Mouse (Mus musculus): ENCODE data around the gene Chn2. TPM values are rescaled to one million over a fixed set of nuclear protein-coding genes. Genes with fewer than 3 reads are reported as not detected.

Chn2 gene
- polyA plus RNA-seq, 1 experiment: 9.5 TPM

GRCm38 (mm10) chr6:54325246-54325885 is 286.0 kb downstream of the Chn2 start, which contains the start of gene Prr15:
Gene Prr15 (plus strand): TSS chr6:54325835.
- Histone ChIP-seq H3K4me1 (peaks cover 64% of the 10 kb centered on the region), H3K4me3 (replicated peaks) (peak within 1 kb of the TSS; percentile 90), H3K9me3 (no peaks in the 10 kb centered on the region), H3K36me3 (replicated peaks; ENCODE audit: low read length) (no peaks in the 10 kb centered on the region), H3K27me3 (replicated peaks) (peaks cover 35% of the 10 kb centered on the region)
- TF ChIP-seq GATA1 (IDR thresholded peaks at IDR 0.05; ENCODE audit: borderline replicate concordance, low read length): no peak
- no peak for TF ChIP-seq FLI1 (IDR thresholded peaks at IDR 0.05; ENCODE audit: low read length)

- Histone ChIP-seq H3K4me1 (peaks cover 58% of the 10 kb centered on the region), H3K9me3 (no peaks in the 10 kb centered on the region), H3K27me3 (replicated peaks) (peaks cover 35% of the 10 kb centered on the region), H3K36me3 (replicated peaks; ENCODE audit: low read length) (no peaks in the 10 kb centered on the region), H3K4me3 (replicated peaks) (peak overlapping the region; percentile 90)
- no peak for TF ChIP-seq FLI1 (IDR thresholded peaks at IDR 0.05; ENCODE audit: low read length)
- no peak for TF ChIP-seq GATA1 (IDR thresholded peaks at IDR 0.05; ENCODE audit: borderline replicate concordance, low read length)
These were observed 287.6 kb downstream of the Chn2 start for GRCm38 (mm10) chr6:54326671-54327625.

- Histone ChIP-seq H3K27me3 (replicated peaks) (peaks cover 34% of the 10 kb centered on the region), H3K4me3 (replicated peaks) (peak overlapping the region; percentile 90)
These were observed 288.3 kb downstream of the Chn2 start for GRCm38 (mm10) chr6:54327626-54328003.

GRCm38 (mm10) chr6:54328783-54329182 is 289.4 kb downstream of the Chn2 start:
- Histone ChIP-seq H3K4me1 (peaks cover 66% of the 10 kb centered on the region), H3K36me3 (replicated peaks; ENCODE audit: low read length) (no peaks in the 10 kb centered on the region), H3K9me3 (no peaks in the 10 kb centered on the region), H3K27me3 (replicated peaks) (peaks cover 33% of the 10 kb centered on the region), H3K4me3 (replicated peaks) (peak overlapping the region; percentile 64)
- TF ChIP-seq FLI1 (IDR thresholded peaks at IDR 0.05; ENCODE audit: low read length) (no peak), GATA1 (IDR thresholded peaks at IDR 0.05; ENCODE audit: borderline replicate concordance, low read length) (no peak)

More at GRCm38 (mm10) chr6:54327626-54328003, 288.3 kb downstream of the Chn2 start:
- Histone ChIP-seq H3K36me3 (replicated peaks; ENCODE audit: low read length) (no peaks in the 10 kb centered on the region), H3K9me3 (no peaks in the 10 kb centered on the region), H3K4me1 (peaks cover 58% of the 10 kb centered on the region)
- TF ChIP-seq FLI1 (IDR thresholded peaks at IDR 0.05; ENCODE audit: low read length): no peak
- no peak for TF ChIP-seq GATA1 (IDR thresholded peaks at IDR 0.05; ENCODE audit: borderline replicate concordance, low read length)

GRCm38 (mm10) chr6:54329598-54329997 is 290.2 kb downstream of the Chn2 start:
- Histone ChIP-seq H3K4me1 (peaks cover 66% of the 10 kb centered on the region), H3K27me3 (replicated peaks) (peaks cover 29% of the 10 kb centered on the region), H3K9me3 (no peaks in the 10 kb centered on the region), H3K36me3 (replicated peaks; ENCODE audit: low read length) (no peaks in the 10 kb centered on the region), H3K4me3 (replicated peaks) (no peak overlapping the region)
- no peak for TF ChIP-seq FLI1 (IDR thresholded peaks at IDR 0.05; ENCODE audit: low read length)
- TF ChIP-seq GATA1 (IDR thresholded peaks at IDR 0.05; ENCODE audit: borderline replicate concordance, low read length): no peak

- peaks cover 33% of the 10 kb centered on the region for H3K27me3 ChIP-seq (replicated peaks)
- H3K4me1 ChIP-seq: peaks cover 61% of the 10 kb centered on the region
- no peak for TF ChIP-seq GATA1 (IDR thresholded peaks at IDR 0.05; ENCODE audit: borderline replicate concordance, low read length)
- TF ChIP-seq FLI1 (IDR thresholded peaks at IDR 0.05; ENCODE audit: low read length): no peak
- no peaks in the 10 kb centered on the region for H3K36me3 ChIP-seq (replicated peaks; ENCODE audit: low read length)
- H3K9me3 ChIP-seq: 0 out of 2 replicates have a peak, but pooled peaks cover 2% of the 10 kb centered on the region
- H3K4me3 ChIP-seq (replicated peaks): no peak overlapping the region
These were observed 290.8 kb downstream of the Chn2 start for GRCm38 (mm10) chr6:54330166-54330565.

GRCm38 (mm10) chr6:54331765-54332164 is 292.4 kb downstream of the Chn2 start:
- Histone ChIP-seq H3K4me3 (replicated peaks) (no peak overlapping the region), H3K9me3 (0 out of 2 replicates have a peak, but pooled peaks cover 5% of the 10 kb centered on the region), H3K4me1 (peaks cover 55% of the 10 kb centered on the region), H3K36me3 (replicated peaks; ENCODE audit: low read length) (no peaks in the 10 kb centered on the region), H3K27me3 (replicated peaks) (peaks cover 34% of the 10 kb centered on the region)
- TF ChIP-seq FLI1 (IDR thresholded peaks at IDR 0.05; ENCODE audit: low read length) (no peak), GATA1 (IDR thresholded peaks at IDR 0.05; ENCODE audit: borderline replicate concordance, low read length) (no peak)

GRCm38 (mm10) chr6:54332203-54332602 is 292.8 kb downstream of the Chn2 start:
- Histone ChIP-seq H3K4me1 (peaks cover 51% of the 10 kb centered on the region), H3K4me3 (replicated peaks) (no peak overlapping the region), H3K27me3 (replicated peaks) (peaks cover 29% of the 10 kb centered on the region), H3K9me3 (0 out of 2 replicates have a peak, but pooled peaks cover 5% of the 10 kb centered on the region), H3K36me3 (replicated peaks; ENCODE audit: low read length) (no peaks in the 10 kb centered on the region)
- TF ChIP-seq GATA1 (IDR thresholded peaks at IDR 0.05; ENCODE audit: borderline replicate concordance, low read length) (no peak), FLI1 (IDR thresholded peaks at IDR 0.05; ENCODE audit: low read length) (no peak)

GRCm38 (mm10) chr6:54333116-54333651 is 293.8 kb downstream of the Chn2 start:
- Histone ChIP-seq H3K4me3 (replicated peaks) (no peak overlapping the region), H3K9me3 (0 out of 2 replicates have a peak, but pooled peaks cover 5% of the 10 kb centered on the region), H3K4me1 (peaks cover 41% of the 10 kb centered on the region), H3K36me3 (replicated peaks; ENCODE audit: low read length) (no peaks in the 10 kb centered on the region), H3K27me3 (replicated peaks) (peaks cover 29% of the 10 kb centered on the region)
- no peak for TF ChIP-seq GATA1 (IDR thresholded peaks at IDR 0.05; ENCODE audit: borderline replicate concordance, low read length)
